10 mouse cellular contexts compared by ENCODE assay signal in genomic region chr11:45396009-45396408, GRCm38 (mm10).
DNase-seq lines count a peak whose midpoint lies in the region; ATAC-seq lines count a peak whose summit lies in the region.
"Had no signal": no experiment of that assay in that cellular context is flagged by ENCODE, and none has a peak within 500 bp of the region (broad histone marks: within the 10 kb centered on the region; RNA-seq: fewer than 3 reads in every experiment).

No protein-coding gene starts in this region.

- H3K9ac ChIP-seq in hindbrain, embryonic 12.5 days, result no peak overlapping the region
- no peak overlapping the region for H3K9ac ChIP-seq in neural tube, embryonic 14.5 days (replicated peaks; ENCODE audit: low read depth, low read length)
- H3K9ac ChIP-seq: liver, embryonic 13.5 days had no signal

- H3K4me1 ChIP-seq in hindbrain, embryonic 12.5 days, result peaks cover 13% of the 10 kb centered on the region
- peaks cover 11% of the 10 kb centered on the region for H3K4me1 ChIP-seq in neural tube, embryonic 14.5 days (ENCODE audit: control insufficient read depth, insufficient read depth, low read length)
- H3K4me1 ChIP-seq: liver, embryonic 13.5 days had no signal

- H3K36me3 ChIP-seq in hindbrain, embryonic 12.5 days, result no peaks in the 10 kb centered on the region
- no peaks in the 10 kb centered on the region for H3K36me3 ChIP-seq in neural tube, embryonic 14.5 days (ENCODE audit: control insufficient read depth, insufficient read depth, low read length)
- H3K36me3 ChIP-seq: liver, embryonic 13.5 days had no signal

- peak overlapping the region; percentile 52; the same call in 1 of the 2 replicates for H3K27ac ChIP-seq in hindbrain, embryonic 12.5 days
- H3K27ac ChIP-seq in neural tube, embryonic 14.5 days (ENCODE audit: low read depth, low read length), result peak overlapping the region; percentile 49; the same call in 1 of the 2 replicates
- H3K27ac ChIP-seq: liver, embryonic 13.5 days had no signal

- intact Hi-C loops in heart, postnatal 10 days (cut with DNase I), result loop anchor here (5.0 kb wide), 1 partner anchor 784 kb away; no protein-coding TSS in a partner anchor
- intact Hi-C loops in heart, postnatal 25 days (cut with DNase I), result no loop called here

- ATAC-seq in hindbrain, embryonic 12.5 days (ENCODE audit: low FRiP score), result peak; percentile 86
- peak; percentile 49; the same call in 1 of the 2 replicates for ATAC-seq in neural tube, embryonic 14.5 days (ENCODE audit: low read depth)
- ATAC-seq in CD4-positive, CD25-positive, alpha-beta regulatory T cell, adult 4 months, result no peak

- H3K9me3 ChIP-seq in hindbrain, embryonic 12.5 days (replicated peaks), result no peaks in the 10 kb centered on the region
- H3K9me3 ChIP-seq in neural tube, embryonic 14.5 days (ENCODE audit: control insufficient read depth, low read length), result no peaks in the 10 kb centered on the region
- H3K9me3 ChIP-seq: liver, embryonic 13.5 days had no signal

- no peaks in the 10 kb centered on the region for H3K27me3 ChIP-seq in hindbrain, embryonic 12.5 days
- no peaks in the 10 kb centered on the region for H3K27me3 ChIP-seq in neural tube, embryonic 14.5 days (ENCODE audit: control insufficient read depth, insufficient read depth, low read length)
- H3K27me3 ChIP-seq: CH12.LX; liver, embryonic 13.5 days had no signal

- no peak overlapping the region for H3K4me2 ChIP-seq in hindbrain, embryonic 12.5 days (replicated peaks)
- H3K4me2 ChIP-seq in neural tube, embryonic 14.5 days (ENCODE audit: low read depth, low read length), result no peak overlapping the region
- H3K4me2 ChIP-seq: liver, embryonic 13.5 days had no signal

- 16% methylated on average over 3 of the region's 3 CpGs for WGBS in hindbrain, embryonic 12.5 days
- 20% methylated on average over 3 of the region's 3 CpGs for WGBS in neural tube, embryonic 14.5 days

- H3K4me3 ChIP-seq in hindbrain, embryonic 12.5 days, result no peak overlapping the region
- no peak overlapping the region for H3K4me3 ChIP-seq in neural tube, embryonic 14.5 days (ENCODE audit: low read depth, low read length)
- H3K4me3 ChIP-seq: liver, embryonic 13.5 days had no signal

- DNase-seq in heart, postnatal 10 days, result peak; percentile 11 to 28
- no peak for DNase-seq in heart, postnatal 25 days (ENCODE audit: low spot score)
- DNase-seq in lung, postnatal 14 days, result peak; percentile 9
- no peak for DNase-seq in lung, postnatal 25 days (ENCODE audit: low spot score)
- no peak for DNase-seq in thymus, postnatal 0 days (ENCODE audit: low spot score)
- DNase-seq: liver, embryonic 13.5 days had no signal

Comparison
In these comparisons a context has a peak if more than half of its experiments do, and no peak if none do; other contexts are left out.
1. DNase-seq: peak in heart, postnatal 10 days (2 of 2) and lung, postnatal 14 days (single experiment); none in heart, postnatal 25 days (single experiment), lung, postnatal 25 days (single experiment) and thymus, postnatal 0 days (single experiment).